Mouse (Mus musculus): Measurements from ENCODE around the gene Gm42906.

GRCm38 (mm10) chr5:151333191-151333594, 94.8 kb downstream of the Gm42906 start:
- TF ChIP-seq CTCF (IDR thresholded peaks at IDR 0.05; ENCODE audit: low read depth) (no peak), EP300 (optimal IDR thresholded peaks at IDR 0.05) (no peak)

All from stomach, postnatal 0 days (tissue).